Mouse (Mus musculus): ENCODE data around the gene Dlg2.

The Dlg2 gene

GRCm38 (mm10) chr7:92448782-92449575, 1972.5 kb downstream of the Dlg2 start:
- DNase-seq (ENCODE audit: low read depth, low spot score) = no peak

GRCm38 (mm10) chr7:92454176-92454575, 1977.7 kb downstream of the Dlg2 start:
- no peak for DNase-seq (ENCODE audit: low read depth, low spot score)

- DNase-seq (ENCODE audit: low read depth, low spot score) = no peak
These were observed 1979.5 kb downstream of the Dlg2 start for GRCm38 (mm10) chr7:92455927-92456326.

GRCm38 (mm10) chr7:92457791-92458190, 1981.3 kb downstream of the Dlg2 start:
- no peak for DNase-seq (ENCODE audit: low read depth, low spot score)

- no peak for DNase-seq (ENCODE audit: low read depth, low spot score)
These were observed 1981.8 kb downstream of the Dlg2 start for GRCm38 (mm10) chr7:92458308-92458707.

- no peak for DNase-seq (ENCODE audit: low read depth, low spot score)
These were observed 1984.1 kb downstream of the Dlg2 start for GRCm38 (mm10) chr7:92460578-92460977.

GRCm38 (mm10) chr7:92461256-92461655, 1984.8 kb downstream of the Dlg2 start:
- no peak for DNase-seq (ENCODE audit: low read depth, low spot score)

GRCm38 (mm10) chr7:92463080-92463877, 1986.8 kb downstream of the Dlg2 start:
- DNase-seq (ENCODE audit: low read depth, low spot score) = no peak

- no peak for DNase-seq (ENCODE audit: low read depth, low spot score)
These were observed 1987.8 kb downstream of the Dlg2 start for GRCm38 (mm10) chr7:92464290-92464689.

- DNase-seq (ENCODE audit: low read depth, low spot score) = no peak
These were observed 2002.7 kb downstream of the Dlg2 start for GRCm38 (mm10) chr7:92479143-92479542.

- DNase-seq (ENCODE audit: low read depth, low spot score) = no peak
These were observed 2003.3 kb downstream of the Dlg2 start for GRCm38 (mm10) chr7:92479748-92480147.

GRCm38 (mm10) chr7:92483346-92483745, 2006.9 kb downstream of the Dlg2 start:
- no peak for DNase-seq (ENCODE audit: low read depth, low spot score)

- DNase-seq (ENCODE audit: low read depth, low spot score) = no peak
These were observed 2009.6 kb downstream of the Dlg2 start for GRCm38 (mm10) chr7:92485881-92486710.

GRCm38 (mm10) chr7:92486878-92487277, 2010.4 kb downstream of the Dlg2 start:
- DNase-seq (ENCODE audit: low read depth, low spot score) = no peak

- no peak for DNase-seq (ENCODE audit: low read depth, low spot score)
These were observed 2015.8 kb downstream of the Dlg2 start for GRCm38 (mm10) chr7:92492262-92492661.

GRCm38 (mm10) chr7:92493521-92493920, 2017.0 kb downstream of the Dlg2 start:
- DNase-seq (ENCODE audit: low read depth, low spot score) = no peak
